27 mouse cellular contexts compared by ENCODE assay signal in genomic region chr1:47603989-47604360, GRCm38 (mm10).
"Had no signal": no experiment of that assay in that cellular context is flagged by ENCODE, and none has a peak within 500 bp of the region (broad histone marks: within the 10 kb centered on the region; RNA-seq: fewer than 3 reads in every experiment).

No protein-coding gene starts in this region.

- H3K9me3 ChIP-seq: heart, embryonic 13.5 days; heart, embryonic 15.5 days; hindbrain, embryonic 10.5 days; hindbrain, embryonic 12.5 days; kidney, embryonic 15.5 days; limb, embryonic 10.5 days; limb, embryonic 12.5 days; liver, embryonic 13.5 days had no signal

- H3K27ac ChIP-seq: gastrocnemius, adult 2 months; heart, adult 2 months; heart, embryonic 13.5 days; heart, embryonic 15.5 days; hindbrain, embryonic 10.5 days; hindbrain, embryonic 12.5 days; hindbrain, embryonic 14.5 days; kidney, embryonic 15.5 days; kidney, postnatal 0 days; limb, embryonic 10.5 days; limb, embryonic 12.5 days; liver, embryonic 13.5 days had no signal

- H3K4me3 ChIP-seq: gastrocnemius, adult 2 months; heart, adult 2 months; heart, embryonic 13.5 days; heart, embryonic 15.5 days; hindbrain, embryonic 10.5 days; hindbrain, embryonic 12.5 days; kidney, embryonic 15.5 days; limb, embryonic 10.5 days; limb, embryonic 12.5 days; liver, embryonic 13.5 days had no signal

- H3K36me3 ChIP-seq: heart, embryonic 13.5 days; heart, embryonic 15.5 days; hindbrain, embryonic 10.5 days; hindbrain, embryonic 12.5 days; kidney, embryonic 15.5 days; limb, embryonic 10.5 days; limb, embryonic 12.5 days; liver, embryonic 13.5 days had no signal

- DNase-seq: gastrocnemius, adult 2 months; gastrocnemius, postnatal 10 days; gastrocnemius, postnatal 25 days; heart, adult 2 months; heart, postnatal 14 days; heart, postnatal 36 days; kidney, adult 18-20 months; kidney, adult 8-10 months; kidney, postnatal 14 days; kidney, postnatal 36 days; layer of hippocampus, adult 9-11 months; layer of hippocampus, postnatal 36 days; liver; liver, embryonic 13.5 days had no signal

- ATAC-seq: forebrain, embryonic 16.5 days; hindbrain, embryonic 16.5 days; inflammation-experienced regulatory T-cells, adult 6 months had no signal

- H3K27me3 ChIP-seq: heart, embryonic 13.5 days; heart, embryonic 15.5 days; hindbrain, embryonic 12.5 days; kidney, embryonic 15.5 days; limb, embryonic 12.5 days; liver, embryonic 13.5 days had no signal

- H3K4me2 ChIP-seq: heart, embryonic 13.5 days; heart, embryonic 15.5 days; hindbrain, embryonic 12.5 days; hindbrain, embryonic 14.5 days; kidney, embryonic 15.5 days; limb, embryonic 12.5 days; liver, embryonic 11.5 days; liver, embryonic 13.5 days had no signal

- H3K4me1 ChIP-seq: heart, embryonic 15.5 days; hindbrain, embryonic 10.5 days; hindbrain, embryonic 12.5 days; kidney, embryonic 15.5 days; limb, embryonic 12.5 days; liver, embryonic 13.5 days had no signal

- H3K9ac ChIP-seq: heart, embryonic 13.5 days; heart, embryonic 15.5 days; hindbrain, embryonic 12.5 days; hindbrain, embryonic 14.5 days; kidney, embryonic 15.5 days; limb, embryonic 12.5 days; liver, embryonic 13.5 days had no signal
